Mouse (Mus musculus) Patski (cell line): ENCODE data around the gene Lypd6b. TPM values are rescaled to one million over a fixed set of nuclear protein-coding genes. Genes with fewer than 3 reads are reported as not detected.

Source experiments
- ATAC-seq: fragments of 100-300 bp; one replicate; pipeline ENCODE4 v1.8.0; 2021
- CTCF ChIA-PET: fragments of 350-600 bp; sonication (Branson Sonifier 250); formaldehyde crosslinking; loops from one replicate; lab custom pipeline; 2022; ENCODE audit warnings: inconsistent platforms; lab: Charles Lee
- POLR2A ChIA-PET: fragments of 350-600 bp; sonication (Branson Sonifier 250); formaldehyde crosslinking; loops from one replicate; lab custom pipeline; 2022; ENCODE audit warnings: antibody characterized with exemption, inconsistent platforms; lab: Charles Lee
- DNase-seq: peaks from one replicate; pipeline ENCODE4 v3.0.0-alpha.2; 2011; ENCODE audit warnings: low read depth, low spot score
- H3K27me3 ChIP-seq: fragments of 371-371 bp; one replicate; pipeline ENCODE4 v1.5.1; 2021
- CTCF ChIP-seq: fragments of 100-300 bp; IDR thresholded peaks from one replicate; pipeline ENCODE4 v1.5.1; 2021
- in situ Hi-C: fragments of 300-500 bp; cut with MboI; formaldehyde crosslinking; loops from 3 replicates; pipeline ENCODE4 v1.11.1; 2018; ENCODE audit warnings: low pct_unique_long_range_greater_than_20kb, mixed read lengths
- polyA plus RNA-seq: library from polyadenylated mRNA; unstranded; gene quantifications from one replicate; pipeline ENCODE4 v1.2.3, GENCODE M21; 2021

Gene Lypd6b
- polyA plus RNA-seq, 1 experiment from 2014 or later: 0.03 TPM

- in situ Hi-C loops: loop anchor here (5.0 kb wide), 2 partner anchors 143 to 503 kb away; no protein-coding TSS in a partner anchor
- ChIA-PET POLR2A (no interaction called here), CTCF (interaction anchor here (0.9 kb wide), 1 partner anchor 500 kb away, joined by 3 read pairs; no protein-coding TSS in a partner anchor)
- H3K27me3 ChIP-seq: no peaks in the 10 kb centered on the region
- no peak for TF ChIP-seq CTCF
- DNase-seq (no peak), ATAC-seq (no peak)
Observed at GRCm38 (mm10) chr2:49768916-49769315, 18.6 kb upstream of the Lypd6b start.

- in situ Hi-C loops: loop anchor here (5.0 kb wide), 1 partner anchor 47 kb away; no protein-coding TSS in a partner anchor
- no peaks in the 10 kb centered on the region for H3K27me3 ChIP-seq
- CTCF ChIA-PET: interaction anchor here (0.8 to 1.4 kb wide), 2 partner anchors 41 to 502 kb away, joined by 3 to 5 read pairs; no protein-coding TSS in a partner anchor
- POLR2A ChIA-PET: no interaction called here
- DNase-seq (peak; percentile 39), ATAC-seq (peak; percentile 73)
- TF ChIP-seq CTCF: no peak
Observed at GRCm38 (mm10) chr2:49770440-49770839, 17.0 kb upstream of the Lypd6b start.

GRCm38 (mm10) chr2:49771172-49771571 lies 16.3 kb upstream of the Lypd6b start:
- POLR2A ChIA-PET: no interaction called here
- CTCF ChIA-PET: interaction anchor here (1.4 kb wide), 1 partner anchor 501 kb away, joined by 5 read pairs; no protein-coding TSS in a partner anchor
- in situ Hi-C loops: loop anchor here (5.0 kb wide), 1 partner anchor 46 kb away; no protein-coding TSS in a partner anchor
- no peaks in the 10 kb centered on the region for H3K27me3 ChIP-seq
- no peak for TF ChIP-seq CTCF
- DNase-seq (no peak), ATAC-seq (no peak)

- DNase-seq (no peak), ATAC-seq (no peak)
- in situ Hi-C loops: loop anchor here (5.0 kb wide), 1 partner anchor 44 kb away; no protein-coding TSS in a partner anchor
- no peak for TF ChIP-seq CTCF
- POLR2A ChIA-PET: no interaction called here
- CTCF ChIA-PET: interaction anchor here (1.3 kb wide), 1 partner anchor 37 kb away, joined by 3 read pairs; no protein-coding TSS in a partner anchor
- no peaks in the 10 kb centered on the region for H3K27me3 ChIP-seq
Observed at GRCm38 (mm10) chr2:49773194-49773931, 14.1 kb upstream of the Lypd6b start.

DNA sequence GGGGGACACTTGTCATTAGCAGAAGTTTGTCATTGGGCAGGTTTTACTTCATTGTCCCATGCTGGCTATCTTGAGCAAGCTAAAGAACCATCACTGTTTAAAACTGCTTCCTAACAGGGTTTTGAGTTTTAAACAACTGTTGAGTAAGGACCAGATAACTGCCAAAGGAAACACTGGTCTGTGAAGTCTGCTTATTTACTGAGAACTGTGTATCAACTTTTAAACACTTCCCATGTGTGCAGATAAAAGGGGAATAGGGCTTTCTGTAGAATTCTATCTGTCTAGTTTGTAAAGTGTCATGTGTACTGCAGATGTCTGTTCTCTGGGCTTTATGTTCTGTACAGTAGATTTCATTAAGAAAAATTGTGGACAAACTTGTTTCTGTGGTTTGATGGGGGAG lies 13.3 kb upstream of the Lypd6b start:
- H3K27me3 ChIP-seq: no peaks in the 10 kb centered on the region
- in situ Hi-C loops: loop anchor here (5.0 kb wide), 1 partner anchor 43 kb away; no protein-coding TSS in a partner anchor
- no peak for DNase-seq
- TF ChIP-seq CTCF: no peak
- CTCF ChIA-PET: interaction anchor here (1.3 kb wide), 1 partner anchor 37 kb away, joined by 3 read pairs; no protein-coding TSS in a partner anchor
- POLR2A ChIA-PET: interaction anchor here (0.5 kb wide), 1 partner anchor 14 kb away, joined by 3 read pairs; no protein-coding TSS in a partner anchor
- ATAC-seq: no peak

DNA sequence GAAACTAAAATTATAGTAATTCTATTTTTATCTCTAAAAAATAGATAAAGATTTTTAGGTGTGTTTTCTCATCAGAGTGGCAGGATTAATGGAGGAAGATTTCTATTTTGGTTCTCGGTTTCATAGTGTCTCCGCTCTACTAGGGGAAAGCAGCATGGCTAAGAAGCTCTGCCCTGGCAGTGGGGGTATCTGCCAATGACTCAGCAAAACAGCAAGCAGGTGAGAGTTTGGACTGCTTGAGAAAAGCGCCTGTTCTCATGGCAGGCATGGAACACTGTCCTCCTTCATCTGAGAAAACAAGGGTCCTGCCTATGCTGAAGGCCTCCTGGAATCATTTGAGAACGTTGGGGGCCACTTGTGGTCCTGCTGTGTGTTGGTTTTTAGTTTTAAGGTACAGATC lies 12.3 kb upstream of the Lypd6b start:
- POLR2A ChIA-PET: no interaction called here

GRCm38 (mm10) chr2:49775735-49776134 lies 11.8 kb upstream of the Lypd6b start:
- ChIA-PET POLR2A (no interaction called here), CTCF (interaction anchor here (1.2 kb wide), 1 partner anchor 65 kb away, joined by 3 read pairs; no protein-coding TSS in a partner anchor)
- no peak for ATAC-seq
- no peaks in the 10 kb centered on the region for H3K27me3 ChIP-seq
- no peak for DNase-seq
- TF ChIP-seq CTCF: peak; percentile 52
- in situ Hi-C loops: no loop called here

More for the DNA sequence above, 12.3 kb upstream of the Lypd6b start:
- CTCF ChIA-PET: interaction anchor here (1.2 kb wide), 1 partner anchor 66 kb away, joined by 3 read pairs; no protein-coding TSS in a partner anchor
- no peaks in the 10 kb centered on the region for H3K27me3 ChIP-seq
- in situ Hi-C loops: no loop called here
- DNase-seq (no peak), ATAC-seq (no peak)
- TF ChIP-seq CTCF: no peak

DNA sequence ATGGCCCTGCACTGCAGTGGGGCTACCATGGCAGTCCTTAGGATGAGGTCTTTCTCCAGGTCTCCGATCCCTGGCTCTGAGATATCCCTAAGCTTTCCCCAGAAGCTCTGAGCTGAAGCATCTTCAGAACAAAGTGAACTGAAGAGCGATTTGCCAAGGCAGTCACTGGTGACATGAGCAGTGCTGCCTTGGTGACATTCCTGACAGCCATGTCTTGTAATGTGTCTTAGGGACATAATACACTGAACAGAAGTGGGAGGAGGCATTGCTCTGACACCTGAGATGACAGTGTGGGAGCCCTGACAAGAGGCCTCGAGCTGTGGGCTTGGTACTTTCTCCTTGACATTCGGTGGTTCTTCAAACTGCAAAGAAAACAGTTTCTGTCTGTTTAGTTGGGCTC lies 11.1 kb upstream of the Lypd6b start:
- ChIA-PET CTCF (no interaction called here), POLR2A (no interaction called here)

GRCm38 (mm10) chr2:49788051-49788418 lies 547 bp downstream of the Lypd6b start:
- POLR2A ChIA-PET: interaction anchor here (0.6 to 0.7 kb wide), 2 partner anchors 11 to 13 kb away, joined by 3 read pairs; no protein-coding TSS in a partner anchor
- in situ Hi-C loops: no loop called here
- TF ChIP-seq CTCF: no peak
- CTCF ChIA-PET: no interaction called here
- ATAC-seq: no peak
- no peaks in the 10 kb centered on the region for H3K27me3 ChIP-seq
- DNase-seq: no peak

More for the DNA sequence above, 11.1 kb upstream of the Lypd6b start:
- DNase-seq (no peak), ATAC-seq (no peak)
- H3K27me3 ChIP-seq: no peaks in the 10 kb centered on the region
- in situ Hi-C loops: no loop called here
- TF ChIP-seq CTCF: no peak

DNA sequence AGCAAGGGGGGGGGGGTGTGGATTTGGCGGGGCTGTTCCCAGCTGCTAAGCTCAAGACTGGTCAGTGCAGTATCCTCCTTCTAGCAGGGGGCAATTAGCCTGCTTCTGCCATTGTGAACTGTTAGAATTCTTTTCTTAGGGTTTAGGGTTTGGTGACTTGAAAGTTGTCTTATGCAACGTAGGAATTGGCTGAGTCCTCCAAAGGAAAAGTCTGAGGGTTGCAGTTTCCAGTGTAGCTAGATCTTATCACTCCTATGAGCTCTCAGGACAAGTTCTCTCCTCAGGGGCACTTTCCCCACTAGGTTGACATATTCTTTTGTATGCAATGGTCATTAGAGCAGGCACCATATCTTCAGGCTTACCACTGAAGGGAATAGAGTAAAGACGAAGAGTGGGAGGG lies 1.2 kb downstream of the Lypd6b start:
- DNase-seq (no peak), ATAC-seq (no peak)
- POLR2A ChIA-PET: interaction anchor here (0.7 kb wide), 1 partner anchor 12 kb away, joined by 3 read pairs; no protein-coding TSS in a partner anchor
- H3K27me3 ChIP-seq: no peaks in the 10 kb centered on the region
- CTCF ChIA-PET: no interaction called here
- in situ Hi-C loops: no loop called here
- no peak for TF ChIP-seq CTCF

GRCm38 (mm10) chr2:49789078-49789477 lies 1.6 kb downstream of the Lypd6b start:
- POLR2A ChIA-PET: no interaction called here
- no peak for ATAC-seq
- no peaks in the 10 kb centered on the region for H3K27me3 ChIP-seq
- TF ChIP-seq CTCF: no peak
- no peak for DNase-seq
- CTCF ChIA-PET: no interaction called here
- in situ Hi-C loops: no loop called here
